Mouse (Mus musculus): ENCODE results near the gene Iqcd. TPM values are rescaled to one million over a fixed set of nuclear protein-coding genes. Genes with fewer than 3 reads are reported as not detected.
A peak's percentile ranks its signal among the peaks of the same experiment; 100 is the strongest.

The Iqcd gene
- polyA plus RNA-seq, 1 experiment, result 0.94 TPM

GRCm38 (mm10) chr5:120621078-120621765 is 32.4 kb downstream of the Iqcd start:
- Histone ChIP-seq H3K36me3 (replicated peaks; ENCODE audit: low read length) (peaks cover 100% of the 10 kb centered on the region), H3K4me1 (peaks cover 48% of the 10 kb centered on the region), H3K27me3 (replicated peaks) (no peaks in the 10 kb centered on the region), H3K9me3 (no peaks in the 10 kb centered on the region), H3K4me3 (replicated peaks) (no peak overlapping the region)
- TF ChIP-seq GATA1 (IDR thresholded peaks at IDR 0.05; ENCODE audit: borderline replicate concordance, low read length), result no peak
- TF ChIP-seq FLI1 (IDR thresholded peaks at IDR 0.05; ENCODE audit: low read length), result no peak

- H3K9me3 ChIP-seq, result no peaks in the 10 kb centered on the region
- peaks cover 46% of the 10 kb centered on the region for H3K4me1 ChIP-seq
- TF ChIP-seq FLI1 (IDR thresholded peaks at IDR 0.05; ENCODE audit: low read length) (no peak), GATA1 (IDR thresholded peaks at IDR 0.05; ENCODE audit: borderline replicate concordance, low read length) (no peak)
- peaks cover 100% of the 10 kb centered on the region for H3K36me3 ChIP-seq (replicated peaks; ENCODE audit: low read length)
- no peaks in the 10 kb centered on the region for H3K27me3 ChIP-seq (replicated peaks)
- H3K4me3 ChIP-seq (replicated peaks), result no peak overlapping the region
Observed at GRCm38 (mm10) chr5:120621846-120622197, 33.0 kb downstream of the Iqcd start.

- peaks cover 42% of the 10 kb centered on the region for H3K4me1 ChIP-seq
- TF ChIP-seq FLI1 (IDR thresholded peaks at IDR 0.05; ENCODE audit: low read length) (no peak), GATA1 (IDR thresholded peaks at IDR 0.05; ENCODE audit: borderline replicate concordance, low read length) (no peak)
- no peaks in the 10 kb centered on the region for H3K27me3 ChIP-seq (replicated peaks)
- peaks cover 100% of the 10 kb centered on the region for H3K36me3 ChIP-seq (replicated peaks; ENCODE audit: low read length)
- no peaks in the 10 kb centered on the region for H3K9me3 ChIP-seq
- no peak overlapping the region for H3K4me3 ChIP-seq (replicated peaks)
Observed at GRCm38 (mm10) chr5:120622198-120622851, 33.5 kb downstream of the Iqcd start.

GRCm38 (mm10) chr5:120624427-120624826 is 35.6 kb downstream of the Iqcd start:
- no peaks in the 10 kb centered on the region for H3K9me3 ChIP-seq
- H3K4me1 ChIP-seq, result peaks cover 33% of the 10 kb centered on the region
- TF ChIP-seq FLI1 (IDR thresholded peaks at IDR 0.05; ENCODE audit: low read length) (no peak), GATA1 (IDR thresholded peaks at IDR 0.05; ENCODE audit: borderline replicate concordance, low read length) (no peak)
- H3K36me3 ChIP-seq (replicated peaks; ENCODE audit: low read length), result peaks cover 99% of the 10 kb centered on the region
- no peak overlapping the region for H3K4me3 ChIP-seq (replicated peaks)
- peaks cover 6% of the 10 kb centered on the region for H3K27me3 ChIP-seq (replicated peaks)

GRCm38 (mm10) chr5:120626399-120626798 is 37.6 kb downstream of the Iqcd start:
- Histone ChIP-seq H3K4me3 (replicated peaks) (no peak overlapping the region), H3K36me3 (replicated peaks; ENCODE audit: low read length) (peaks cover 81% of the 10 kb centered on the region), H3K27me3 (replicated peaks) (peaks cover 25% of the 10 kb centered on the region), H3K9me3 (peaks cover 11% of the 10 kb centered on the region), H3K4me1 (peaks cover 22% of the 10 kb centered on the region)
- no peak for TF ChIP-seq GATA1 (IDR thresholded peaks at IDR 0.05; ENCODE audit: borderline replicate concordance, low read length)
- no peak for TF ChIP-seq FLI1 (IDR thresholded peaks at IDR 0.05; ENCODE audit: low read length)

- peaks cover 21% of the 10 kb centered on the region for H3K4me1 ChIP-seq
- TF ChIP-seq FLI1 (IDR thresholded peaks at IDR 0.05; ENCODE audit: low read length) (no peak), GATA1 (IDR thresholded peaks at IDR 0.05; ENCODE audit: borderline replicate concordance, low read length) (no peak)
- H3K4me3 ChIP-seq (replicated peaks), result no peak overlapping the region
Observed at GRCm38 (mm10) chr5:120627515-120628300, 38.9 kb downstream of the Iqcd start.

GRCm38 (mm10) chr5:120628624-120629023 is 39.8 kb downstream of the Iqcd start:
- Histone ChIP-seq H3K4me3 (replicated peaks) (no peak overlapping the region), H3K27me3 (replicated peaks) (peaks cover 44% of the 10 kb centered on the region), H3K36me3 (replicated peaks; ENCODE audit: low read length) (peaks cover 59% of the 10 kb centered on the region), H3K9me3 (peaks cover 26% of the 10 kb centered on the region), H3K4me1 (peaks cover 14% of the 10 kb centered on the region)
- TF ChIP-seq GATA1 (IDR thresholded peaks at IDR 0.05; ENCODE audit: borderline replicate concordance, low read length) (no peak), FLI1 (IDR thresholded peaks at IDR 0.05; ENCODE audit: low read length) (no peak)

More at GRCm38 (mm10) chr5:120627515-120628300, 38.9 kb downstream of the Iqcd start:
- Histone ChIP-seq H3K9me3 (peaks cover 23% of the 10 kb centered on the region), H3K27me3 (replicated peaks) (peaks cover 37% of the 10 kb centered on the region), H3K36me3 (replicated peaks; ENCODE audit: low read length) (peaks cover 68% of the 10 kb centered on the region)

- TF ChIP-seq FLI1 (IDR thresholded peaks at IDR 0.05; ENCODE audit: low read length) (no peak), GATA1 (IDR thresholded peaks at IDR 0.05; ENCODE audit: borderline replicate concordance, low read length) (no peak)
- H3K27me3 ChIP-seq (replicated peaks), result peaks cover 67% of the 10 kb centered on the region
- H3K36me3 ChIP-seq (replicated peaks; ENCODE audit: low read length), result peaks cover 34% of the 10 kb centered on the region
- peak overlapping the region; percentile 65 for H3K4me3 ChIP-seq (replicated peaks)
- H3K9me3 ChIP-seq, result peaks cover 32% of the 10 kb centered on the region
- peaks cover 27% of the 10 kb centered on the region for H3K4me1 ChIP-seq
Observed at GRCm38 (mm10) chr5:120631128-120631527, 42.3 kb downstream of the Iqcd start.

GRCm38 (mm10) chr5:120631892-120632291 is 43.1 kb downstream of the Iqcd start:
- Histone ChIP-seq H3K36me3 (replicated peaks; ENCODE audit: low read length) (peaks cover 26% of the 10 kb centered on the region), H3K27me3 (replicated peaks) (peaks cover 72% of the 10 kb centered on the region)

More at GRCm38 (mm10) chr5:120631892-120632291, 43.1 kb downstream of the Iqcd start:
- H3K4me3 ChIP-seq (replicated peaks), result no peak overlapping the region
- peaks cover 32% of the 10 kb centered on the region for H3K9me3 ChIP-seq
- H3K4me1 ChIP-seq, result peaks cover 31% of the 10 kb centered on the region
- TF ChIP-seq FLI1 (IDR thresholded peaks at IDR 0.05; ENCODE audit: low read length) (no peak), GATA1 (IDR thresholded peaks at IDR 0.05; ENCODE audit: borderline replicate concordance, low read length) (no peak)

All from megakaryocyte, embryonic 14.5 days (primary cell).